In the genomic region with DNA sequence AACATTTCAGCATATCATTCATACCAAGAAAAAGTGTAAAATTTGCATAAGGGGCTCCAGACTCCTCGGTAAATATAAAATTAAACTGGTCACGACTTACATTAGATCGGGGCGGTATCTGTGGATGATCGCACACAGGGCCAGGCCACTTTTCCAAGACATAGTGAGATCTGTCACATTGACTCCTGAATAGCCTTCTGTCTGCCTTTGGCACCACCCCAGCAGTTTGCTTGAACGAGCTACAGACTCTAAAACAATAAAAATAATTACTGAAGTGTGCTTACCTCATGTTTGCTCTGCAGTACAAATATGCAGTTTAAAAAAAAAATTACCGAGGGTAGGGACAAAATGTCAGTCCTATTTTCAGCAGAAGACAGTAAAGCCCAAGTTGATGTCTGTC, we compare ENCODE assay signal across 18 mouse cellular contexts.
DNase-seq lines count a peak whose midpoint lies in the region; ATAC-seq and TF ChIP-seq lines count a peak whose summit lies in the region.
"Had no signal": no experiment of that assay in that cellular context is flagged by ENCODE, and none has a peak within 500 bp of the region (broad histone marks: within the 10 kb centered on the region; RNA-seq: fewer than 3 reads in every experiment).

No protein-coding gene starts in this region.

- peak; percentile 76 for DNase-seq in cerebellum, adult 11-12 months
- no peak for DNase-seq in left cerebral cortex, adult 2 months (ENCODE audit: extremely low spot score in 1 of 2, low spot score in 2 of 2)
- DNase-seq in left cerebral cortex, adult 9 months (ENCODE audit: low spot score in 2 of 2) = no peak
- peak; percentile 45 for DNase-seq in brain, embryonic 14.5 days (ENCODE audit: low read depth)
- peak; percentile 75 to 82 for DNase-seq in cerebellum, postnatal 14 days
- no peak for DNase-seq in adrenal gland, adult 18-20 months (ENCODE audit: low spot score in 2 of 2)
- DNase-seq: embryo, embryonic 11 days; kidney, adult 2 months; kidney, postnatal 10 days; liver, embryonic 13.5 days; lung, embryonic 14.5 days; thymus, postnatal 25 days had no signal

- TF ChIP-seq POLR2A in brain, embryonic 14.5 days (IDR thresholded peaks at IDR 0.05; ENCODE audit: borderline replicate concordance, extremely low read depth, insufficient read depth, insufficient read length, poor library complexity, severe bottlenecking) = no peak

- intact Hi-C loops in left cerebral cortex, adult 2 months (cut with DNase I) = loop anchor here (5.0 kb wide), 1 partner anchor 80 kb away; no protein-coding TSS in a partner anchor

- no peak for TF ChIP-seq CTCF in left cerebral cortex, adult 2 months (IDR thresholded peaks at IDR 0.05)
- TF ChIP-seq CTCF in brain, embryonic 14.5 days (IDR thresholded peaks at IDR 0.05; ENCODE audit: borderline replicate concordance, extremely low read depth, insufficient read depth, insufficient read length) = no peak

- ATAC-seq in cerebellum, adult (ENCODE audit: insufficient number of reproducible peaks, low FRiP score, low TSS enrichment) = no peak
- ATAC-seq: inflammation-experienced regulatory T-cells, adult 6 months had no signal

- H3K27ac ChIP-seq in left cerebral cortex, adult 2 months = peak overlapping the region; percentile 2
- H3K27ac ChIP-seq: liver, embryonic 13.5 days; midbrain, embryonic 15.5 days had no signal

- H3K4me3 ChIP-seq in left cerebral cortex, adult 2 months = no peak overlapping the region
- H3K4me3 ChIP-seq: heart, embryonic 15.5 days; limb, embryonic 13.5 days; liver, embryonic 13.5 days; midbrain, embryonic 15.5 days; myocyte had no signal

Comparison
In these comparisons a context has a peak if more than half of its experiments do, and no peak if none do; other contexts are left out.
1. DNase-seq: peak in cerebellum, adult 11-12 months (single experiment), brain, embryonic 14.5 days (single experiment) and cerebellum, postnatal 14 days (2 of 2); none in left cerebral cortex, adult 2 months (0 of 2), left cerebral cortex, adult 9 months (0 of 2) and adrenal gland, adult 18-20 months (0 of 2).